Mouse (Mus musculus) B cell, adult (primary cell): ENCODE results near the gene C030005K15Rik. TPM values are rescaled to one million over a fixed set of nuclear protein-coding genes. Genes with fewer than 3 reads are reported as not detected.

Source experiments
- total RNA-seq: library from RNA; stranded (reverse); gene quantifications from 4 replicates; pipeline ENCODE4 v1.2.4, GENCODE M21; 2023; ENCODE audit not compliant: inconsistent age

Gene C030005K15Rik
- not detected in 4 replicates for total RNA-seq

DNA sequence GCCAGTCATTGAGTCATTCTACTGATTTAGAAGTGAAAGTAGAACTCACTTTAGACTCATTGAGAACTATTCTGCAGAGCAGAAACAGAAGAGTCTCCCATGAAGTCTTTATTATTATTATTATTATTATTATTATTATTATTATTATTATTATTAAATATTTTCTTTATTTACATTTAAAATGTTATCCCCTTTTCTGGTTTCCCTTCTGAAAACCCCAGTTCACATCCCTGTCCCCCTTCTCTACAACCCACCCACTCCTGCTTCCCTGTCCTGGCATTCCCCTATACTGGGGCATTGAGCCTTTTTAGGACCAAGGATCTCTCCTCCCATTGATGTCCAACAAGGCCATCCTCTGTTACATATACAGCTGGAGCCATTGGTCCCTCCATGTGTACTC lies at the start of gene C030005K15Rik:
TSS of gene C030005K15Rik (minus strand) at position 101 of the 400 bp plus-strand sequence.

DNA sequence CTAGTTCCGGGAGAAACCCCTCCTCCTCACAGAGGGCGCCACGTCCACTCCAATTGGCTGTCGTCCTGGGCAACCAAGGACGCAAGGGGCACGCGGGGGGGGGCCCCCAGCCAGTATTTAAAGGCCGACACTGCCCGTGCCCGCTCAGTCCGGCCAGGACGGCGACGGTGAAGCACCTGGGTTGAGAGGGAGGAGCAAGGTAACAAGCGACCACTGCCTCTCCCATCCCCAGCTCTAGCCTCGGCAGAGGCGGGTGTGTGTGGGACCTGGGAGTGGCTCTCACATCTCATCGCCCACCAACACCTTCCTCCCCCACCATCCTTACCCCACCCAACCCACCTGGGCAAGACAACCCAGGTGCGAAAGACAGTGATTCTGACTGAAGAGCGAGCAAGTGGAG lies 33.6 kb downstream of the C030005K15Rik start, which contains the start of gene Ccer1:
TSS of gene Ccer1 (plus strand) at position 147 of the 400 bp plus-strand sequence.

Other genes starting within 250 kb of the C030005K15Rik start
- 0.78 to 2.0 TPM (median 0.92 TPM) in 4 replicates for gene Dcn, start 247.1 kb downstream of the C030005K15Rik start, total RNA-seq
- not detected in 4 replicates for gene Lum, start 161.6 kb downstream of the C030005K15Rik start, total RNA-seq
- gene Kera, start 119.9 kb downstream of the C030005K15Rik start, total RNA-seq: not detected in 4 replicates
- not detected in 4 replicates for gene Epyc, start 82.7 kb downstream of the C030005K15Rik start, total RNA-seq
- gene Ccer1, start 33.7 kb downstream of the C030005K15Rik start, total RNA-seq: not detected in 4 replicates